Mouse (Mus musculus) olfactory bulb, adult 2 months (tissue): Measurements from ENCODE around the gene Kif17.

Experiments
- CTCF ChIP-seq: fragments of 200-500 bp; IDR thresholded peaks from 2 replicates; pipeline ENCODE4 v1.5.1; 2012; ENCODE audit warnings: low read depth, mild to moderate bottlenecking, low read length, moderate library complexity; ENCODE audit not compliant: insufficient read depth
- POLR2A ChIP-seq: fragments of 200-500 bp; IDR thresholded peaks from 2 replicates; pipeline ENCODE4 v1.6.1; 2012; ENCODE audit warnings: mild to moderate bottlenecking, low read depth, low read length, moderate library complexity; ENCODE audit not compliant: insufficient read depth

DNA sequence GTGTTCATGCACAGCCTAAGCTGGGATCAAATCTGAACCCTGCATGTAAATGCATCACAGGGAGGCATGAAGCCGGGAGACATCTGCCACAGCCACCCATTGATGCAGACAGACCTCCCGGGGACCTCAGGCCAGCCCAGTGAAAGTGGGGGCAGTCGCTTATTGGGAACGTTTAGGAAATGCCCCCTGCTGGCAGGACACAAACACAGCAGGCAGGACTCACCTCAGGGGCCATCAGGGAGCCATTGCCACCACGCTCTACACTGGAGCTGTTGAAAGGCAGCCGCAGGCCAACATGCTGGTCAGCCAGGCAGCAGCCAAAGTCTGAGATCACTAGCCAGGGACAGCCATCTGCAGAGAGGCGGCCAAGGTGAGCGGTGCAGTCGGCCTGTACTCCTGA is 65.5 kb downstream of the Kif17 start:
- TF ChIP-seq POLR2A (no peak), CTCF (0 out of 2 replicates have a peak, but pooled peaks have one; percentile 41)
